Mouse (Mus musculus): ENCODE measurements around the gene Slc32a1.

The Slc32a1 gene

GRCm38 (mm10) chr2:158611726-158612670 lies 1.4 kb downstream of the Slc32a1 start:
- no peak for DNase-seq (ENCODE audit: inconsistent age in 2 of 2, low spot score in 1 of 2)

GRCm38 (mm10) chr2:158612671-158613250 lies 2.2 kb downstream of the Slc32a1 start:
- peak in 1 of 2 experiments; percentile 52 for DNase-seq (ENCODE audit: inconsistent age in 2 of 2, low spot score in 1 of 2)

- peak; percentile 30 to 74 for DNase-seq (ENCODE audit: inconsistent age in 2 of 2, low spot score in 1 of 2)
Measured at GRCm38 (mm10) chr2:158613541-158614417, 3.2 kb downstream of the Slc32a1 start.

GRCm38 (mm10) chr2:158614418-158614955 lies 3.9 kb downstream of the Slc32a1 start:
- no peak for DNase-seq (ENCODE audit: inconsistent age in 2 of 2, low spot score in 1 of 2)

- DNase-seq (ENCODE audit: inconsistent age in 2 of 2, low spot score in 1 of 2): no peak
Measured at GRCm38 (mm10) chr2:158615161-158615680, 4.7 kb downstream of the Slc32a1 start.

DNA sequence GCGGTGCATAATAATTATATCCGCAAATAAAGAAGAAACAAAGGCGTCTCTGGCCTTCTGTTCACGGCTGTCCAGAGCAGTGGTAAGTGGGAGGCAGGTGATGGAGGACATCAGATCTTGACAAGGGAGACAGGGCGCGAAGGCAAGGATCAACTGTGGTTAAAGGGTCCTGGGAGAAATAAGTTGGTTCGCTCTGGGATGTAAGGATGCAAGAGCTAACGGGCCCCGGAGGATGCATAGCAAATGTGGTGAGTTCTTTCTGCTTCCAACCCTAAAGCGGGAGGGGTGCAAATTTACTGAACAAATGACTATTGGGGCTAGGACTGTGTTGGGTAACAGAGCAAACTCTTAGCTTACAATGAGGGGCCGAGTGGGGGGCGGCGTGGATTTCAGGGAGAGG lies 5.1 kb downstream of the Slc32a1 start:
- no peak for DNase-seq (ENCODE audit: inconsistent age in 2 of 2, low spot score in 1 of 2)

- DNase-seq (ENCODE audit: inconsistent age in 2 of 2, low spot score in 1 of 2): no peak
Measured at GRCm38 (mm10) chr2:158616296-158616695, 5.7 kb downstream of the Slc32a1 start.

- DNase-seq (ENCODE audit: inconsistent age in 2 of 2, low spot score in 1 of 2): no peak
Measured at GRCm38 (mm10) chr2:158616790-158617189, 6.2 kb downstream of the Slc32a1 start.

DNA sequence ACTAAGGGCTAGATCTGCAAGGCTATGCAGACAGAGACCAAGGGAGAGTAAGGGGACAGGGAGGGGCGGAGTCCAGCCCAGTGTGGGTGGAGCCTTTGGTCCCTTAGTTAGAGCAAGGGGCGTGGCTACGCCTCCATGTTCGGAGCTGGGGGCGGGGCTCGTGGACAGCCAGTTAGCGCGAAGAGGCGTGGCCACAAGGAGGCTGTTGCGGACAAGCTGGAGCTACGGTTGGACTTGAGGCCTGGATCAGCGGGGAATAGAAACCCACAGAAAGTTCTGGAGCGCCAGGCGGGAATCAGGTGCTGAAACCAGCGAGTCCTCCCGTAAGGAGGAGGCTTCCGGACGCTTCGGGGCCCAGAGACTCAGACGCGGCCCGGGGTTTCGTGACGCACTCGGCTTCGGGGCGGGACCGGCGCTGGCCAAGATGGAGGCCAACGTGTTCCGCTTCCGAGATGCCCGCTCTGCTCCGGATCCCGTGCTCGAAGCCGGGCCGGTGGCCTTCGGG lies 14.2 kb downstream of the Slc32a1 start, which contains the start of gene Actr5:
TSS of gene Actr5 (plus strand) at position 171 of the 505 bp plus-strand sequence.
- peak; percentile 94 to 98 for DNase-seq (ENCODE audit: inconsistent age in 2 of 2, low spot score in 1 of 2)

DNA sequence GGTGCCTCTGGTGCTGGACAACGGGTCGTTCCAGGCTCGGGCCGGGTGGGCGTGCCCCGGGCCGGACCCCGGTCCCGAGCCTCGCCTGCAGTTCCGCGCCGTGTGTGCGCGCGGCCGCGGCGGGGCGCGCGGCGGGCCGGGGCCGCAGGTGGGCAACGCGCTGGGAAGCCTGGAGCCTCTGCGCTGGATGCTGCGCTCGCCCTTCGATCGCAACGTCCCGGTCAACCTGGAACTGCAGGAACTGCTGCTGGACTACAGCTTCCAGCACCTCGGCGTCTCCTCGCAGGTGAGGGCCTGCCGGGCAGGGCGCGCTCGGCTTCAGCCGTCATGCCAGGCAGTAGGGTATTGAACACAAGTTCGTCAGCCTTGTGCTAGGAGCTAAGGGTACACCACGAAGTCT lies 14.7 kb downstream of the Slc32a1 start:
- no peak for DNase-seq (ENCODE audit: inconsistent age in 2 of 2, low spot score in 1 of 2)

DNA sequence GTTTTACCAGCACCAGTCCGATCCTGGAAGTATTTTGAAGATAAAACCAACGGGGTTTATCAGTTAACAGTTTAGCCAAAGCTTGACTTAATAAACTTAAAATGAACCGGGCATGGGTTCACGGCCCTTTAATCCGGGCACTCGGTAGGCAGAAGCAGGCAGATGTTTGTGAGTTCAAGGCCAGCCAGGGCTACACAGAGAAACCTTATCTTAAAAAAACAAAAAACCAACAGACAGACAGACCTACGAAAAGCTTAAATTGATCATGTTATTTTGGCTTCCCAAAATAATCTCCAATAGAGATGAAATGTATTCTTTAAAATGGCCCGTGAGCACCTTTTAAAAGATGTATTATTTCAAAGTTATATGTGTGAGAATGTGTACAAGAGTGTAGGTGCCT lies 15.1 kb downstream of the Slc32a1 start:
- no peak for DNase-seq (ENCODE audit: inconsistent age in 2 of 2, low spot score in 1 of 2)

GRCm38 (mm10) chr2:158628858-158629257 lies 18.3 kb downstream of the Slc32a1 start:
- no peak for DNase-seq (ENCODE audit: inconsistent age in 2 of 2, low spot score in 1 of 2)

GRCm38 (mm10) chr2:158629414-158629813 lies 18.8 kb downstream of the Slc32a1 start:
- peak in 1 of 2 experiments; percentile 66 for DNase-seq (ENCODE audit: inconsistent age in 2 of 2, low spot score in 1 of 2)

DNA sequence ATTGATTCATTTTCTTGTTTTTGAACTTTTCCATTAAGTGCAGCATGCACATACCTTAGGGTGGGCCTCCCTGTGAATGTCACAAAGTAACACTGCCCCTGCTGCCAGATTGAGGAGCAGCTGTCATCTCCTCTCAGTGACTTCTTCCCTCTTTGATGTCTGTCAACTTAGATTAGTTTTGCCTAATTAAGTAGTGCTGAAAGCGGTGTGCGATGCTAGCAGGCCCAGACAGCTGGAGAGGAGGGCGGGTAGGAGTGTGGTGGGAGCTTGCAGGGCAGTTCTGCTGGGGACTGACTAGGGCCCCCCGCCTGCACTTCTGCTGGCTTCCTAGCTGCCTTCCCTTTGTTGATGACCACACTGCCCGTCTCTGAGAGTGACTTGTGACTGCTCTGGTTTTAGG lies 21.3 kb downstream of the Slc32a1 start:
- DNase-seq (ENCODE audit: inconsistent age in 2 of 2, low spot score in 1 of 2): no peak

- peak; percentile 43 to 84 for DNase-seq (ENCODE audit: inconsistent age in 2 of 2, low spot score in 1 of 2)
Measured at GRCm38 (mm10) chr2:158641869-158642268, 31.3 kb downstream of the Slc32a1 start.

GRCm38 (mm10) chr2:158642587-158642986 lies 32.0 kb downstream of the Slc32a1 start:
- no peak for DNase-seq (ENCODE audit: inconsistent age in 2 of 2, low spot score in 1 of 2)

- peak; percentile 34 to 67 for DNase-seq (ENCODE audit: inconsistent age in 2 of 2, low spot score in 1 of 2)
Measured at GRCm38 (mm10) chr2:158643791-158644190, 33.2 kb downstream of the Slc32a1 start.

GRCm38 (mm10) chr2:158651159-158651908 lies 40.8 kb downstream of the Slc32a1 start:
- no peak for DNase-seq (ENCODE audit: inconsistent age in 2 of 2, low spot score in 1 of 2)

DNA sequence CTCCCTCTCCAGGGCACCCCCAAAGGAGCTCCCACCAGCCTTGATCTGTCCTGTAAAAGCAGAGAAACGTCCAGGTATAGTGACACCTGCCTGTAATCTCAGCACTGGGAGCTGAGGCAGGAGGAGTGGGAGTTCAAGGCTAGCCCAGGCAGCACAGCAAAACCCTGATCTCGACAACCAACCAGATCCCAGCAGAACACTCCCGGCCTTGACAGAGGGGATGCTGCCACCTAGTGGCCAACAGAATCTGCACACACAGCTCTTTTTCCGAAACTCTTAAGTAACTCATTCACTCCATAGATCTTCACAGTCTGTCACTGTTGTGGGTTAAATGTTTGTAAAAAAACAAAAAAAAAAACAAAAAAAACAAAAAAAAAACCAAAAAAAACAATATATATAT lies 42.4 kb downstream of the Slc32a1 start:
- peak; percentile 73 to 90 for DNase-seq (ENCODE audit: inconsistent age in 2 of 2, low spot score in 1 of 2)

GRCm38 (mm10) chr2:158654717-158655116 lies 44.1 kb downstream of the Slc32a1 start:
- DNase-seq (ENCODE audit: inconsistent age in 2 of 2, low spot score in 1 of 2): peak; percentile 60 to 83

Measured in adrenal gland, adult (tissue).